Mouse (Mus musculus) heart, embryonic 12.5 days (tissue): ENCODE results near the gene Il1rap. TPM values are rescaled to one million over a fixed set of nuclear protein-coding genes. Genes with fewer than 3 reads are reported as not detected.

Experiments used
- ATAC-seq: fragments of 200-750 bp; cut with Nextera tagmentation; 2 replicates; pipeline ENCODE4 v1.8.0; 2017; ENCODE audit warnings: moderate TSS enrichment, moderate library complexity; ENCODE audit not compliant: insufficient number of reproducible peaks, low FRiP score
- H3K27ac ChIP-seq: fragments of 300-500 bp; sonication (generic); 2 replicates; pipeline ENCODE4 v1.5.1; 2016; ENCODE audit warnings: mild to moderate bottlenecking, moderate library complexity; ENCODE audit not compliant: poor library complexity, severe bottlenecking
- H3K27me3 ChIP-seq: fragments of 300-500 bp; sonication (generic); replicated peaks from 2 replicates; pipeline ENCODE4 v1.6.1; 2016; ENCODE audit warnings: mild to moderate bottlenecking, moderate library complexity
- H3K36me3 ChIP-seq: fragments of 300-500 bp; sonication (generic); 2 replicates; pipeline ENCODE4 v1.6.1; 2016; ENCODE audit warnings: mild to moderate bottlenecking, moderate library complexity
- H3K4me1 ChIP-seq: fragments of 300-500 bp; sonication (generic); replicated peaks from 2 replicates; pipeline ENCODE4 v1.6.1; 2016; ENCODE audit warnings: mild to moderate bottlenecking
- H3K4me2 ChIP-seq: fragments of 300-500 bp; sonication (generic); 2 replicates; pipeline ENCODE4 v1.6.1; 2016; ENCODE audit warnings: mild to moderate bottlenecking, moderate library complexity
- H3K4me3 ChIP-seq: fragments of 300-500 bp; sonication (generic); 2 replicates; pipeline ENCODE4 v1.5.1; 2016; ENCODE audit warnings: mild to moderate bottlenecking
- H3K9ac ChIP-seq: fragments of 300-500 bp; sonication (generic); 2 replicates; pipeline ENCODE4 v1.6.1; 2016; ENCODE audit warnings: mild to moderate bottlenecking, moderate library complexity
- H3K9me3 ChIP-seq: fragments of 300-500 bp; sonication (generic); replicated peaks from 2 replicates; pipeline ENCODE4 v1.6.1; 2016; ENCODE audit warnings: mild to moderate bottlenecking, moderate library complexity
- WGBS: fragments of 180-500 bp; shearing (Covaris S2); methylation state at CpG from one replicate; pipeline ENCODE4 v1.1.7; 2016; 5-methylcytosine and 5-hydroxymethylcytosine counted together
- polyA plus RNA-seq: library from polyadenylated mRNA; unstranded; fragments of >200 nt; fragmentation: Nextera tagmentation; extraction: Ambion mirVana; gene quantifications from 2 replicates; pipeline ENCODE4 v1.2.1, GENCODE M21; 2016

Gene Il1rap
- polyA plus RNA-seq, 1 experiment from 2014 or later = 9.4 TPM

DNA sequence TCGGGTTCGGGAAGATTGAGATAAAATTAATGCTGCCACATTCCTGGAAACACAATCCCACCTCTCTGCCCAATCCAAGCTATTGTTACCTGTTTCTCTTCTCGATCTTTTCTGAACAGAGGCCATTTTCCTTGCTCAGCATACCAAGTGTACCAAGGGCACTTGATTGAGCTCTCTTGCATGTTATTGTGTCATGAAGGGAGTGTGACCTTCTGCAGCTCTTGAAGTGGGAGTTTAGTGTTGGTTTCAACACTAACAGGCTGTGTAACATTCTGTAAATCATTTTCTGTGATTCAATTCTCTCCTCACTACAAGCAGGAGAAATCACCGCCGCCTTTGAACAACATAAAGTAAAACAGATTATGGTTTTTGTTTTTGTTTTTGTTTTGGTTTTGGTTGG lies 7.3 kb upstream of the Il1rap start:
- Histone ChIP-seq H3K27me3 (no peaks in the 10 kb centered on the region), H3K9ac (no peak overlapping the region), H3K27ac (no peak overlapping the region), H3K4me1 (no peaks in the 10 kb centered on the region), H3K36me3 (no peaks in the 10 kb centered on the region), H3K4me3 (no peak overlapping the region), H3K9me3 (no peaks in the 10 kb centered on the region), H3K4me2 (no peak overlapping the region)
- ATAC-seq = no peak
- 85% methylated on average over 5 of the region's 5 CpGs for WGBS

DNA sequence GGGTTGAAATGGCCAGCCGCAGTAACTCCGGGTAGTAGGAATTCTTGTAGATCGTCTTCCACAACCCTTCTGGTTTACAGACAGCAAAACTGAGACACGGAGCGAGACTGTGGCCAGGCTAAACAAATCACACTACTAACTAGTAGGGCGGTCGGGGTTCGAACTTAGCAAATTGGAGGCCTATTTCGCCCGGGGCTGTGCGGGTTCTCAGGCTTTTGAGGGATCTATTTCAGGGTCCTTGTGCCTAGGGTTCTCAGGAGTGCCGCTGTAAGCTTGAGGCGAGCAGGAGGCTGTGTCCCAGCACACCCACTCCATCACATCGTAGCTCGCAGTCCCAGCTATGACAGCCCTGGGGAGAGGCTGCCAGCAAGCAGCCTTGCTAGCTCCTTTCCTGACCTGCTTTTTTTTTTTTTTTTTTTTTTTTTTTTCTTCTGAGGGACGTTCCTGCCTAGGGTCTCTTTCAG lies 441 bp downstream of the Il1rap start:
- peak overlapping the region; percentile 59 for H3K4me3 ChIP-seq
- WGBS = 0% methylated on average over 16 of the region's 16 CpGs
- H3K27me3 ChIP-seq = peaks cover 5% of the 10 kb centered on the region; the same call in 1 of the 2 replicates
- no peaks in the 10 kb centered on the region for H3K36me3 ChIP-seq
- H3K9me3 ChIP-seq = no peaks in the 10 kb centered on the region
- H3K27ac ChIP-seq = peak overlapping the region; percentile 61; the same call in 1 of the 2 replicates
- peak; percentile 55; the same call in 1 of the 2 replicates for ATAC-seq
- H3K4me1 ChIP-seq = peaks cover 5% of the 10 kb centered on the region
- peak overlapping the region; percentile 72 for H3K9ac ChIP-seq
- H3K4me2 ChIP-seq = peak overlapping the region; percentile 73

DNA sequence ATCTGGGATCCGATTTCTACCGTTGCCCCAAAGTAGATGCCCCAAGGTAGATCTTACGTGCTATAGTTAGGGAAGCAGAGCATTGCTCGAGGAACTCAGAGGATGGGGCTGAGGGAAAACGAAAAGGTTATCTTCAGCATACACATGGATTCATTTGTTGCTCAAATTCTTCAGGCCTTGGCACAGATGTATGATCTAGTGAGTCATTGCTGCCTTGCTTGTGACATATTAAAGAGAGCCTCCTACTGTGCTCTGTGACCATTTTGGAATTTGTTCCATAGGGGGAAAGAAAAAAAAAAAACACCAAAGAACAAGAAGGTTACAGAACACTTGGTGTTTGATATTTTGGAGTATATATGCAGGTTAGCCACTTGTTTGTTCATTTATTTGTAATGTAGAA lies 4.3 kb downstream of the Il1rap start:
- ATAC-seq = no peak
- H3K27me3 ChIP-seq = no peaks in the 10 kb centered on the region
- peaks cover 5% of the 10 kb centered on the region for H3K4me1 ChIP-seq
- H3K36me3 ChIP-seq = no peaks in the 10 kb centered on the region
- WGBS = 79% methylated on average over 5 of the region's 5 CpGs
- H3K4me2 ChIP-seq = no peak overlapping the region
- no peak overlapping the region for H3K27ac ChIP-seq
- H3K9me3 ChIP-seq = no peaks in the 10 kb centered on the region
- H3K4me3 ChIP-seq = no peak overlapping the region
- no peak overlapping the region for H3K9ac ChIP-seq

DNA sequence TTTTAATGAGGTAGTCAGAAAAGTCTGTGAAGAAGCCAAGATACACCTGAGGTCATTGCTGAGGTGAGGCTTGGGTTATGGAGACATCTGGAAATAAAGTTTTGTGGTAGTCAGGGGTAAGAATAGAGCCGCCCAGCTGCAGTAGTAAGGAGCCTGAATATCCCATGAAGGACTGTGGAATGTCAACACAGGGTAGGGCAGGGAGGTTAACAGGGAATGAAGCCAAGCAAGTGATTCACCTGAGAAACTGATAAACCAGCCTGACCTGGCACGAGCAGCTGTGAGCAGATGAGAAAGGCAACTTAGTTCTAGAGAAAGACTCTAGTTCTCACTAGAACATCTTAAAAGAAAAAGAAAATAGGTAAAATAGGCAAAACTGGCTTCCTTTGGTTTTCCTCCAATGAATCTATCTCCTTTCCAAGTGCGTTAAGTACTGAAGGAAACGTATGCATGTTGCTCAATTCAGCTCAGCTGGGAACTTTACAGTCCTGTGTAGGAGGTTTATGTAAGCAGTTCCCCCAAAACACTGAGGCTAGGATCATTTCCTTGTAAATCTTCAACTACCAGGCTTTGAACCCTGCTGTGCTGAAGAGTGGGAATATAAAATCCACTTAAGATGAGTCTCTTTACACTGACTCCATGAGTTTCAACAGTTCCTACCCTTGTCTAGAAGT lies 9.5 kb downstream of the Il1rap start:
- Histone ChIP-seq H3K27ac (no peak overlapping the region), H3K27me3 (no peaks in the 10 kb centered on the region), H3K9ac (no peak overlapping the region), H3K4me1 (peaks cover 13% of the 10 kb centered on the region; the same call in 1 of the 2 replicates), H3K9me3 (no peaks in the 10 kb centered on the region), H3K4me2 (no peak overlapping the region), H3K36me3 (no peaks in the 10 kb centered on the region), H3K4me3 (no peak overlapping the region)
- ATAC-seq = no peak
- 63% methylated on average over 4 of the region's 4 CpGs for WGBS

DNA sequence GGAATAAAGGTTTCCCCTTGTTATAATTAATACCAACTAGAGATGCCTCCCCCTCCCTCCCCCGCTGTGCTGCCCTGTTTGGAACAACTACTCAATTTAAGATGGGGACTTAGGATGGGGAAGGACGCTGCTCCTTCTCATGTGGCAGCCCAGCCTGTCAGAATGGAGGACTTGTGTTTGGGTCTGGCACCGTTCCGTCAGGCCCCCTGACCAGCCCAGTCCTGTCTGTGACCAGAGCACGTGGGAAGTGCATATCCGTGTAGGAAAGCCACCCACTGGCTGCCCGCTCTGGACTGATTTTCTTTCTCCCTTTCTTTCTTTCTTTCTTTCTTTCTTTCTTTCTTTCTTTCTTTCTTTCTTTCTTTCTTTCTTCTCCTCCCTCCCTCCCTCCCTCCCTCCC lies 14.9 kb downstream of the Il1rap start:
- H3K9ac ChIP-seq = no peak overlapping the region
- WGBS = 27% methylated on average over 7 of the region's 7 CpGs
- H3K36me3 ChIP-seq = no peaks in the 10 kb centered on the region
- no peaks in the 10 kb centered on the region for H3K9me3 ChIP-seq
- H3K4me1 ChIP-seq = peaks cover 19% of the 10 kb centered on the region
- no peak overlapping the region for H3K4me3 ChIP-seq
- peak overlapping the region; percentile 9; the same call in 1 of the 2 replicates for H3K4me2 ChIP-seq
- H3K27ac ChIP-seq = no peak overlapping the region
- H3K27me3 ChIP-seq = no peaks in the 10 kb centered on the region
- no peak for ATAC-seq

DNA sequence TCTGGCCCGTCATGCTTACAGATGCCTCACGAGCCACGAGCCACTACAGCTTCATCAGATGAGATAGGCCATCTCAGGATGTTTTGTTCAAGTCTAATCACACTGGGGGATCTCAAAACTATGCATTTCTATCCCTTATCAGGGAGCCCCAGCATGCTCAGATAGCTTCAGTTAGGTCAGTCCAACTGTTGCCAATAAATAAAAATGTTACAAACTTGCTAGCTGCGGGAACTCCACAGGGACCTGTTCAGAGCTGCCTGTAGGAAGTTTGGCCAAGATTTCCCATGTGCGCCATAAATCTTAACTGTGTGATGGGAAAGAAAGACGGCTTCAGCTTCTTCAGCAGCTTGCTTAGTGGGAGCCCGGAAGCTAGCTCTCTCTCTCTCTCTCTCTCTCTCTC lies 15.8 kb downstream of the Il1rap start:
- Histone ChIP-seq H3K27me3 (no peaks in the 10 kb centered on the region), H3K36me3 (no peaks in the 10 kb centered on the region), H3K9ac (no peak overlapping the region), H3K4me2 (no peak overlapping the region), H3K4me1 (peaks cover 16% of the 10 kb centered on the region), H3K9me3 (no peaks in the 10 kb centered on the region), H3K27ac (no peak overlapping the region), H3K4me3 (no peak overlapping the region)
- WGBS = 53% methylated on average over 7 of the region's 7 CpGs
- no peak for ATAC-seq

DNA sequence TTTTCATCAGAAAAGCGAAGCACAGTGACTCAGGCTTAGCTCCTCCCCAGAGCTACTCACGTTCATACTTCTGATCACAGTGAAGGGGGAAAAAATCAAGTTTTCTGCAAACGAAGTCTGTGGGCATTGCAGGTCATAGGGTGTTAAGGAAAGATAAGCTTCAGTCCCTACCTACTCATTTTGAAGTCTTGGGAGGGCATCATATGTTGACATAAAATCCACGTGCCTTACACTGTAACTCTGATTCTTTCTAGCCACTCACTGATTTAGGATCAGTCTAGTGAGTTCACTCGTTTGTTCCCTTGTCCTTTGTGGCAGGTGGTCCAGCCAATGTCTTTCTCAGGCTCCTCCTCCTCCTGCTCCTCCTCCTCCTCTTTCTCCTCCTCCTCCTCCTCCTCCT lies 17.1 kb downstream of the Il1rap start:
- WGBS = 65% methylated on average over 5 of the region's 5 CpGs
- Histone ChIP-seq H3K4me3 (no peak overlapping the region), H3K9ac (no peak overlapping the region), H3K27ac (no peak overlapping the region), H3K4me1 (peaks cover 7% of the 10 kb centered on the region), H3K4me2 (no peak overlapping the region), H3K27me3 (no peaks in the 10 kb centered on the region), H3K36me3 (no peaks in the 10 kb centered on the region), H3K9me3 (no peaks in the 10 kb centered on the region)
- no peak for ATAC-seq

DNA sequence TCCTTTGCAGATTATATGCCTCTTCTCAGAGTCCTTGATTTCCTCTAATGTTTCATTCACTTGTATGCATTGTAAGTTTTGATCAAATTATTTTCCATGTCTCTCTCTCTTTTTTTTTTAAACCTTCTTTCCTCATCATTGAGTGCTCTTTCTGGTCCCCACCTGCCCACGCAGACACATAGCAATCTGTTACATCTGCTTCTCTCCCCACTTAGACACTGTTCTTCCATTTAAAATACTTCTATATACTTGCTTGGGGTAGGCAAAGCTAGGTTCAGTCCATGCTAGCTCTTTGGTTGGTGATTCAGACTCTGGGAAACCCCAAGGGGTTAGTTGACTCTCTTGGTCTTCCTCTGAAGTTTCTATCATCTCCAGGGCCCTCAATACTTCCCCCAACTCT lies 20.0 kb downstream of the Il1rap start:
- WGBS = 85% methylated on average over 1 of the region's 1 CpGs
- no peak overlapping the region for H3K27ac ChIP-seq
- H3K4me2 ChIP-seq = no peak overlapping the region
- H3K9me3 ChIP-seq = no peaks in the 10 kb centered on the region
- no peak overlapping the region for H3K4me3 ChIP-seq
- no peaks in the 10 kb centered on the region for H3K27me3 ChIP-seq
- no peaks in the 10 kb centered on the region for H3K36me3 ChIP-seq
- no peak overlapping the region for H3K9ac ChIP-seq
- H3K4me1 ChIP-seq = peaks cover 3% of the 10 kb centered on the region
- ATAC-seq = no peak

DNA sequence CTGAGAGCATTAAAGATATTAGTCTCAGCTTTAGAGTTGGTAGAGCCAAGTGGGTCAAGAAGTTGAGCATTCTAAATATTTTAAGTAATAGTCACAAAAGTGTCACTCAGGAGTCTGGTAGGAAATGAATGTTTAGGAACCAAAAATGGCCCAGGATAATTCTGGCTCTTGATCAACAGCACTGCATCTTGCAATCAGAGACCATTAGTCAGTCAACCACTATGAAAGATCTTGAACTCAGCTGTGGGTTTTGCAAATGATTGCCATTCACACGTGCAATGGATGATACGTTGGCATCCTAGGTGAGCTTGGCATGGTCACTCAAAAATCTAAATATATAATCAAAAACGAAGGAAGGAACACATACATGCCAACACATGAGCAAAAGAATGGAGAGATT lies 23.1 kb downstream of the Il1rap start:
- H3K4me1 ChIP-seq = no peaks in the 10 kb centered on the region
- H3K36me3 ChIP-seq = no peaks in the 10 kb centered on the region
- H3K27ac ChIP-seq = no peak overlapping the region
- no peak overlapping the region for H3K4me2 ChIP-seq
- 84% methylated on average over 3 of the region's 3 CpGs for WGBS
- no peak overlapping the region for H3K4me3 ChIP-seq
- no peaks in the 10 kb centered on the region for H3K27me3 ChIP-seq
- no peak for ATAC-seq
- no peaks in the 10 kb centered on the region for H3K9me3 ChIP-seq
- no peak overlapping the region for H3K9ac ChIP-seq

DNA sequence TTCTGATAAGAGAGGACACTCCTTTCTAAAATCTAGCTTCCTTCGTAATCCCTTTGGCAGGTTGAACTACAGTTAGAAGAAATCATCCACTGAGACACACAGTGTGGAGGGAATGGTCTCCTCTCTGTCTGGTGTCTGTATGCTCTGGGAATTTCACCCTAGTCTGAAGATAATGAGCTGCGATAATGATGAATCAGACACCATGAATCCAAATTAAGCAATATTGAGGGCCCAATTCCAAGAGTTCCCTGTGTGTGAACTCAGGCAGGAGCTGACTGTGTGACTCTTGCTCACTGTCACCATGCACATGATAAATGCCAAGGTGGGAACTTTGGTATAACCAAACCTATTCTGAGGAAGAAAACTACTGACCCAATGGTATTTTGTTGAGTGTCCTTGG lies 26.5 kb downstream of the Il1rap start:
- Histone ChIP-seq H3K27ac (no peak overlapping the region), H3K9me3 (no peaks in the 10 kb centered on the region), H3K4me3 (no peak overlapping the region), H3K27me3 (no peaks in the 10 kb centered on the region), H3K4me1 (no peaks in the 10 kb centered on the region), H3K4me2 (no peak overlapping the region), H3K36me3 (no peaks in the 10 kb centered on the region), H3K9ac (no peak overlapping the region)
- ATAC-seq = no peak
- 83% methylated on average over 2 of the region's 2 CpGs for WGBS

DNA sequence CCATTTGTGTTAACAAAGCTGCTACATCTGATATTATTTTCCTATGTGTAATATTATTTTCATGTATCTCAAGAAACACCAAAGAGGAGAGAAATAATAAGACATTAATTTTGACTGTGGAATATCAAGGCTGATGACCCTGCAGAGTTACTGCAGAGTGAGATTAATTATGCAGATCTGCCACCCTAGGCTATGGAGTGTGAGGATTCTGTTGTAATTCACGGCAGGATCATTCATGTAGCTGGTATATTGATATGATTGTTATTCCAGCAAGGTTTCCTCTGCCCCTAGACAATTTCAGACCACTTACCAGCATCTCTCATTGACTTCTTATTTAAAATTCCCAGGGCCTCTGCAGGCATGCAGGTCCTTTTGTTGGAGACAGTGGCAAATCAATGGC lies 29.0 kb downstream of the Il1rap start:
- Histone ChIP-seq H3K36me3 (no peaks in the 10 kb centered on the region), H3K27me3 (no peaks in the 10 kb centered on the region), H3K9me3 (no peaks in the 10 kb centered on the region), H3K4me1 (no peaks in the 10 kb centered on the region), H3K9ac (no peak overlapping the region), H3K4me2 (no peak overlapping the region), H3K4me3 (no peak overlapping the region), H3K27ac (no peak overlapping the region)
- ATAC-seq = no peak
- WGBS = 71% methylated on average over 1 of the region's 1 CpGs
